Mouse (Mus musculus) common myeloid progenitor, adult 5-6 weeks (primary cell): ENCODE measurements around the gene Zfp64. TPM values are rescaled to one million over a fixed set of nuclear protein-coding genes. Genes with fewer than 3 reads are reported as not detected.

ENCODE experiments used
- ATAC-seq: replicated peaks from 2 replicates; pipeline ENCODE4 v1.8.0; 2016; ENCODE audit warnings: low read depth, mild to moderate bottlenecking, moderate TSS enrichment, inconsistent platforms; ENCODE audit not compliant: poor library complexity, severe bottlenecking
- total RNA-seq: library from RNA; stranded (forward); fragments of 200-1000, 187-1606 nt; gene quantifications from 2 replicates; pipeline ENCODE4 v1.2.3, GENCODE M21; 2017

Gene Zfp64
- total RNA-seq, 1 experiment from 2014 or later, result 26.5 TPM

DNA sequence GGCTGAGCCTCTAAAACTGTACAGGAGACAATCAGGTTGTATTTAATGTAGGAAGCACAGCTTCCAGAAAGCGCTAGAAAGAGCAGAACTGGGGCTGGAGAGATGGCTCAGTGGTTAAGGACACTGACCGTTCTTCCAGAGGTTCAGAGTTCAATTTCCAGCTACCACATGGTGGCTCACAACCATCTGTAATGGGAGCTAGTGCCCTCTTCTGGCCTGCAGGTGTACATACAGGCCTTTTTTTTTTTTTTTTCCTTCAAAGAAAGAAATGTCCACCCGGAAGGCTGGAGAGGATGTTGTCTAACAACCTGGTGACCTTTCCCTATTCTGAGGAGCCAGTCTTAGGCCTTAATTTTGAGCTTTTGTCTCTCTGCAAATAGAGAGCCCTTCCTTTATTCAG, 50.5 kb downstream of the Zfp64 start:
- ATAC-seq, result no peak

DNA sequence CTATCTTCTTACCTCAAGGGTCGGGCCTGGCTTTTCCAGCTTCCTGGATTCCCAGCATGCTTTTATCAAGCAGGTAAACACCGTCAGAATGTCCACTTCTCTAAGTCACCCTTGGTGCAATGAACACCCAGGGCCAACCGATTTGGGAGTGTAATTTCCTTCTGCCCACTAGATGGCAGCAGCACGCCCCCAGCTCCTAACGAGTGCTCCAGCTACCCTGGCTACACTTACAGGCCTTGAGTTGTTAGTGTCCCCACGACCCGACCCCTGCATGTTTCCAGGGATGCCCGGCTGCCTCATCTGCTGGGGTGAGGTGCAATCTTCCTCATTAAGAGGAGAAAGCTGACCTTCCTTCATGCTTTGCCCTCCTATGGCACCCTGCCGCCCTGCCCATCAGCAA, 51.2 kb downstream of the Zfp64 start:
- ATAC-seq, result peak; percentile 87

DNA sequence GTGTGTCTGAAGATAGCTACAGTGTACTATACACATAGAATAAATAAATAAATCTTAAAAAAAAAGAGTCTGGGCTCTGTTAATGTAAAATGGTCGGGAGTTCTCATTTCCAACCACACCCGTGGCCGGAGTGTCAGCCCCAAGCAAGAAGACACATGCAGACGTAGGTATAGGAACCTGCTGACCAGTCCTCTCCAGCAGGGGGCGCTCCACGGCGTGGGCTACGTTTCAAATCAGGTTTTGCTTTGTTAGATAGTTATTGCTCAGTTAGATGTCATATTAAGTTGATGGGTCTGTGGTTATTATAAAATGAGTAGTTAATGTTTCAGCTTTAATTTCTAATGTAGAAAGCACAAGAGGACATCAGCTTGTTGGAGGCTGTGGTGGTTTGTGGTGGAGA, 52.8 kb downstream of the Zfp64 start:
- ATAC-seq, result peak; percentile 54; the same call in 1 of the 2 replicates

DNA sequence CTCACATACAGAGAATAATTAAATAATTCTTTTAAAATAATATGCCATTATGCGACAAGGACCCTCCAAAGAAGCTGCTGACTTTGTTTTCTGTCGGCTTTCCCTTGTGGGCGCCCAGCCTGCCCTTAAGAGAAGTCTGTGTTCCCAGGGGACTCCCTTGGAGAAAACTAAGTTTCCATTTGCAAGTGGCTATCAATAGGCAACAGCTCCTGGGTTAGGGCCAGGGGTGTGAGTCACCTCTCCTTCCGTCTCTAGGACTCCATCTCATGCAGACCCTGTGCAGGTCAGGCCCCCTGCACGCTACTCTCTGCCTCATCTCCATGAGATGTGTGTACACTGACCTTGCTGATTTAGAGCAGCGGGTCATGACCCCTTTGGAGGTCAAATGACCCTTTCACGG, 57.5 kb downstream of the Zfp64 start:
- no peak for ATAC-seq

DNA sequence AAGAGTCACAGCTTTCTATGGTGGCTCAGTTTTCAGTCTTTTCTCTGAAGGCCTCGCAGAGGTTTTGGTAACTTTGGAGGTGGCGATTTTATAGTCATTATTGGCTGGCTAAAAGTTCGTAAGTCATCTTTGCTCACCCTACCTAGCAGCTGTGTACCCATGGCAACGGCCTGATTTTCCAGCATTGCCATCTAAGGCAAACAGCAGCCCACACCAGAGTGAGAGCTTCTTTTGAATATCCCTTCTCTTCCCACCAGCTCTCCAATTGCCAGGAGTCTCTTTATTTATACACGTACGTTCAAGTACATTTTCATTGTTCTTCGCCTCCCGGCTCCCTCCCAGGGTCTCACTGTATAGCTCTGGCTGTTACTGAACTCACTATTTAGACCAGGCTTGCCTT, 59.9 kb downstream of the Zfp64 start:
- no peak for ATAC-seq

DNA sequence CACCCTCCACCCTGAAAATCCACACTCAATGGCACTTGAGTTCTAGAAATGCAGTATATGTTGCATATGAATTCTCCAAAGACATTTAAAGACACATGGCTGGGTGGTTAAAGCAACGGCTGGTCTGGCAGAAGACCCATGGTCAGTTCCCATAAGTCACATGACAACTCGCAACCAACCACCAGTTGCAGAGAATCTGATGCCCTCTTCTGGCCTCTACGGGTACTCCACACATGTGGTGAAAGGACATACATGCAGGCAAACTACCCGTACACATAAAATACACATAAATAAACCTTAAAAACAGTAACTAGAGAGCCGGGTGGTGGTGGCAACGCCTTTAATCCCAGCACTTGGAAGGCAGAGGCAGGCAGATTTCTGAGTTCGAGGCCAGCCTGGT, 60.6 kb downstream of the Zfp64 start:
- ATAC-seq, result no peak

DNA sequence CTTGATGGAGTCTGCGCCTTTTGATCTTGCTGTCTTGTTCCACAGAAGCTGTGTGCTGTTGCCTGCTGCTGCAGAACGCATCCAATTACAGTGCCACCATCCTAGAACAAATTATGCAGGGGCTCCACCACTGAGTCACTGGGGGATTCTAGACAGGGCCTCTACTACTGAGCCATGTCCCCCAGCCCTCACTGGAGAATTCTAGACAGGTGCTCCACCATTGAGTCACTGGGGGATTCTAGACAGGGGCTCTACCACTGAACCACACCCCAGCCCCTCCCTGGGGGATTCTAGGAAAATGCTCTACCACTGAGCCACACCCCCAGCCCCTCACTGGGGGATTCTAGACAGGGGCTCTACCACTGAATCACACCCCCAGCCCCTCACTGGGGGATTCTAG, 63.3 kb downstream of the Zfp64 start:
- ATAC-seq, result no peak

DNA sequence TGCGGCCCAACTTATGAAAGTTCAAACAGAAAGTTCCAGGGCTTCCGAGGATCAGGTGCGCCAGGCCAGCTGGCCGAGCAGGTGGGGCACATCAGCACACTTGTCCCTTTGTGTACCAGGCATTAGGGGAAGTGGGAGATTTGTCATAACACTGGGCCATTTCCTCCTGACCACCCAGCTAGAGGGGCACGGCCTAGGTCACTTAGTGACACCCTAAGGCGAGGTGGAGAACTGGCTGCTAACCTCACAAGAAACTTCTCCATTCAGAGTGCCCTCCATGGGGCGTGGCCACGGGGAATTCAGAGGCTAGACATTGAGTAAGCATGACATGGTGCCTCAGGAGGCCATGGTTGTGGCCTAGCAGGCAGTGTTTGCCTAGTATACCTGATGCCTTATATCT, 70.7 kb downstream of the Zfp64 start:
- peak; percentile 78 for ATAC-seq

DNA sequence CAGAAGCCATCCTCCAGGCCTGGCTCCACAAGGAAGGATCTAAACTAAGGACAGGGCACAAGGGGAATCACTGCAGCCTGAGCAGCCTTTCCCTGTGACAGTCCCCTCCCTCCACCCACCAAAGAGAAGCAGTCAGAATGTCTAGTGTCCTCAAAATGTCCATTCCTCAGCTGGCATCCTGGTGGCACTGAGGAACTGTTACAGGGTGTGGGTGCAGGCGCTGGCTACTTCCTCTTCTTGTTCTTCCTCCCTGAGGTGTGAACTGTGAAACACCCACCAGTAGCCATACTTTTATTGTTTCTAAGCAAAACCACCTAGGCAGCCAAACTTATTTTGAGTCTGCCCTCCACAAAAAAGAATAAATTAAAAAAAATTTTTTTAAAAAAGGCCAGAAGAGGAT, 72.4 kb downstream of the Zfp64 start:
- ATAC-seq, result peak; percentile 64

DNA sequence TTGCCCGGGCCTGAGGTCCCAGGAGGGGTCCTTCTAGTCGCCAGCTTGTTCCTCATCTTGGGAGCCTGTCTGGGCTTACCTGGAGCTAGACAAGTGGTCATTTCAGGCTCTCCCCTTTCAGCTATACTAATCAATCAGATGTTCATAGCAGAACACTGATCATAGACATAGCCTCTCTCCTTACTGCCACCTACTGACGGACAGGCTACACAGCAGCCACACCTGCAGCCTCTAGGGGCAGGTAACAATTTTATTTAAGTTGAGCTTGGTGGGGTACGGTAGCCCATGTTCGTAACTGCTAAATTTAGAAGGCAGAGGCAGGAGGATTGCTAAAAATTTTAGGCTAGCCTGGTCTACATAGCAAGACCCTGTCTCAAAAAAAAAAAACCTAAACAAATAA, 73.5 kb downstream of the Zfp64 start:
- 0 out of 2 replicates have a peak, but pooled peaks have one; percentile 30 for ATAC-seq

DNA sequence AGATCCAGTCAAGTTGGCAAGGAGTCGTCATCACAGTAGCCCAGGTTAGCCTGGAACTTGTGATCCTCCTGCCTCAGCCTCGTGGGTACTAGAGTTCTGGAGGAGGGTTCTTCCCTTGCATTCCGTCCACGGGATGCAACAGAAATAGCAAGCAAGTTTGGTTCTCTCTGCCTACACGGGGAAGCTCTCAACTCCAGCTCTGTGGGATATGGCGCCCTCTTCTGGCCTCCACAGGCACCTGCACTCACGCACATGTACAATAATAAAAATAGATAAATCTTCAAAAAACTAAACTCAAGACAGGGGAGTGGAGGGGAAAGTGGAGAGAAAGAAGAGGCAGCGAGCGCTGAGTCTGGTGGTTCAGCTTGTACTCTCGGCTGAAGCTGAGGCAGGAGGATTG, 75.8 kb downstream of the Zfp64 start:
- ATAC-seq, result no peak

DNA sequence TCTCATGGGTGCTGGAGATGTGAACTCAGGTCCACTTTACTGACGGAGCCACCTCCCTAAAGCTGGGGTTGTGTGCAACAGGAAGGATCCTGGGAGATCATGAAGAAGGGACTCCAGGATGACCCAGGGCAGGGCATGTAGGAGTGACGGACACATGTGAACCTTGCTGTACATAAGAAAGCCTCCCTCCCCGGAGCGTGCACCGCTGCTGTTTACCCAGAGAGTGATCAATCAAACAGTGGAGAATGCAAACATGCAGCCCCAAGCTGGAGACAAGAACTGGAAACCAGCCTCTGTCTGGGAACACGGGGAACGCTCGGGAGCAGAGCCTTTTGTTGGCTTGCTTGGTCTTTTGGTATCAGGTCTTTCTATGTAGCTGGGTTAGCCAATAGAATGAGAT, 76.7 kb downstream of the Zfp64 start:
- ATAC-seq, result no peak

DNA sequence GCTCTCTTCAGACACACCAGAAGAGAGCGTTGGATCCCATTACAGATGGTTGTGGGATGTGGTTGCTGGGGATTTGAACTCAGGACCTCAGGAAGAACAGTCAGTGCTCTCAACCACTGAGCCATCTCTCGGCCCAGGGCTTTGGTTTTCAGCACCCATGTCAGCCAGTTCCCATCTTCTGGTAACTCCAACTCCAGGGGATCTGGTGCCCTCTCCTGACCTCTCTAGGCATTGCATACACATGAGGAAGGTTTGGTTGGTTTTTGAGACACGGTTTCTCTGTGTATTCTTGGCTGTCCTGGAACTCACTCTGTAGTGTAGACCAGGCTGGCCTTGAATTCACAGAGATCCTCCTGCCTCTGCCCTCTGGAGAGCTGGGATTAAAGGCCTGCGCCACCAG, 77.2 kb downstream of the Zfp64 start:
- peak; percentile 55; the same call in 1 of the 2 replicates for ATAC-seq

DNA sequence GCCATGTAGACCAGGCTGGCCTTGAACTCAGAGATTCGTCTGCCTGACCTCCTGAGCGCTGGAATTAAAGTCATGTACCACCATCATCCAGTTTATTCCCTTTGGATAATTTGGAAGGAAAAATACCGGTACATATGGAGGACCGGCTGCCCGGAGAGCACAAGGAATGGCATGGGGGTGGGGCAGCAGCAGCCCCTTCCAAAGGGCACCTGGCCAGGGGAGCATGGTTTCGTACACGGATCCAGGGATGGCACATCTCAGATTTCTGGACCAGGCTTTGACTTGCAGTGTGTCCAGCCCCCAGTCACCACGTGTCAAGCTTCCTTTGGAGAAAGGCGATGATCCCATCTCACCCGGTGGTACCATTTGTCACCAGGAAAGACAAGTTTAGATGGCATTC, 78.8 kb downstream of the Zfp64 start:
- ATAC-seq, result no peak

DNA sequence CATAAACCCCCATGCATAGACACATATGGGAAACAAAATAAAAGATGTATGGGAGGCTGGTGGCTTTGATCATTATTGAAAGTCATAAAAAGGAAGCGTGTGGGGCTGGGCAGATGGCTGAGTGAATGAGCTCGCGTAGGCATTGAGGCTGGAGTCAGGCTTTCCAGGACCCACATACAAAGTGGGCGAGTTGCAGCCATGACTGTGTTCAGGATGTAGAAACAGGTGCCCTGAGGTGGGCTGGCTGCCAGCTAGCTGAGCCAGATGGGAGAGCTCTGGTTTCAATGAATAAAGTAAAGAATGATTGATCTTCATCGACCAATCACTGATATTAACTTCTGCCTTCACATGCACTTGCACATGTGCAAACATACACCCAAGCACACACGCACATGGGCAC, 80.9 kb downstream of the Zfp64 start:
- ATAC-seq, result no peak

DNA sequence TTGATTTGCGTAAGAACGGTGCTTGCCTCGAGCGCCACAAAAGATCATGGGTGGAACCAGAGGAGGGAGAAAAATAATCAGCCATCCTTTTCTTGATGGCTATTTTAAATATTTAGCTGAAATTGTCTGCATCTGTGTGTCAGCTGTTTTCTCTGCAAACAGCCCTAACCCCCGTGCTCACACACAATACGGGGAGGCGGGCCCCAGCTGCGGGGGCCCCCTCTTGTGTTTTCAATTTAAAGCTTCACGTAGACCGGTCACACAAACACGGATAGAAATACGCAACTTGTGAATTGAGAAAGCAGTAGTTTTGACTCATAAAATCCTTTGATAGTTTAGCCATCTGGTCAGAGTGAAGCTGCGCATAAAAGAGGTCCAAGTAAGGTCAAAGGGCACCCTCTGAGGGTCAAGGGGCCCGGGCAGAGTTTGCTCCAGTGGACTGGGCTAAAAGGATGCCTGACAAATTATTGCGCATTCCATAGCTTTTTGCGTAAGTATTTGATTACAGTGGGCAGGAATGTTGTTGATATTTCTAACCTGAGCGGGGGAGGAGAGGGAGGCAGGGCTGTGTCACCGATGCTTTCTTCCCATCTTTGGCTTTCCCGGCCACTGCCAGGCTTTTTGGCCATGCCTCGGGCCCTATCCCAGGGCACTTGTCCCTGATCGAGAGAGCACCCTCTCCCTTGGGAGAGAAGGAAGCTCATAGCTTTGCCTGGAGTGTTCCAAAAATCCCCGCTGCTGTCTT, 83.4 kb downstream of the Zfp64 start:
- no peak for ATAC-seq

DNA sequence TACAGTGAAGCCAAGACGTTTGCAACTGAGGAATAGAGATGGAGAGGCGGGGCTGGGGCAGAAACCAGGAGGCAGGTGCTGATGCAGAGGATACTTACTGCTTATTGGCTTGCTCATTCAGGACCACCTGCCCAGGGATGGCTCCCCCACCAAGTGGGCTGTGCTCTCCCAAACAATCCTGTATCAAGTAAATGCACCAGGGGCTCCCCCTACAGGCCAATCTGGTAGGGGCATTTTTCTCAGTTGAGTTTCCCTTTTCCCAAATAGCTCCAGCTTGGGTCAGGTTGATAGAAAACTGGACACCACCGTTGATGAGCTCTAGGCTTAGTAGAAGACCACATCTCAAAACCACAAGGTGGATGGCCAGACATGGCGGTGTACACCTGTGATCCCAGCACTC, 84.9 kb downstream of the Zfp64 start:
- ATAC-seq, result no peak

DNA sequence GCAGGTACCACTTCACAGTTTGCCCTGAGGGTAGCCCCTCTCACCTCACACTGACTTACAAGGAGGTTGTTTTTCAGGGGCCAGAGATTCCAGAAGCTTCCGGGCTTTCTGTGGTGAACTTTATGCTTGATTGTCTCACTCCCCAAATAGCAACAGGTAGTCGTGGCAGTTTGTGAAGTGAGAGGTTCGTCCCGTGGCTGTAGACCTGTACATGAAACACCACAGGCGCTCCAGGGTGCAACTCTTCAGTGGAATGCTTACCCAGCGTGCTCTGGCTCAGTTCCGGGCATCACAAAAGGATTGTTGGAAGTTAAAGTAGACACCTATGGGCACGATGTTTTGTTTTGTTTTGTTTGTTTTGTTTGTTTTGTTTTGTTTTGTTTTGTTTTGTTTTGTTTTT, 88.4 kb downstream of the Zfp64 start:
- ATAC-seq, result no peak

DNA sequence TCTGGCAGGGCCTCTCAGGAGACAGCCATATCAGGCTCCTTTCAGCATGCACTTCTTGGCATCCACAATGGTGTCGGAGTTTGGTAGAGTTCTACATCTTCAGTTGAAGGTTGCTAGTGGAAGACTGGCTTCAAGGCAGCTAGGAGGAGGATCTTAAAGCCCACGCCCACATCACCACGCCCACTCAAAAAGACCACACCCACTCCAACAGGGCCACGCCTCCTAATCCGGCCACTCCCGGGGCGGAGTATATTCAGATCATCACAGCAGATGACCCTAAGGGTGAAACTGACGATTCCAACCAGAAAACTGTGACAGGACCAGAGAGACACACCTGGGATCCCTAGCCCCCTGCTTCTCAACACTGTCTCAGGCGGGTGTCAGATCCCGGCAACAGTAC, 89.0 kb downstream of the Zfp64 start:
- no peak for ATAC-seq

DNA sequence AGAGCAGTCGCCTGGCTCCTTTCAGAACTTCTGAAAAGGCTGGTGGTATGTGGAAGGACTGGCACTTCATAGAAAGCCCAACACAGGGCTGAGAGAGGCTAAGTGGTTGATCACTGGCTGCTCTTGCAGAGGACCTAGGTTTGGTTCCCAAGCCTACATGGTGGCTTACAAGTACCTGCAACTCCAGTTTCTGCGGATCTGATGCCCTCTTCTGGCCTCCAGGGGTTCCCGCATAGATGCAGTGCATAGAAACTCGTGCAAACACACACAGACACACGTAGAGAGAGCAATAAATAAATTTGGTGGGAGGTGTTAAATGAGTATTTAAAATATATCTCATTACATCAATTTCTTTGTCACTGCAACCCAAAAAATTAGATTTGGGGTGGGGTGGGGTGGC, 90.5 kb downstream of the Zfp64 start:
- no peak for ATAC-seq

DNA sequence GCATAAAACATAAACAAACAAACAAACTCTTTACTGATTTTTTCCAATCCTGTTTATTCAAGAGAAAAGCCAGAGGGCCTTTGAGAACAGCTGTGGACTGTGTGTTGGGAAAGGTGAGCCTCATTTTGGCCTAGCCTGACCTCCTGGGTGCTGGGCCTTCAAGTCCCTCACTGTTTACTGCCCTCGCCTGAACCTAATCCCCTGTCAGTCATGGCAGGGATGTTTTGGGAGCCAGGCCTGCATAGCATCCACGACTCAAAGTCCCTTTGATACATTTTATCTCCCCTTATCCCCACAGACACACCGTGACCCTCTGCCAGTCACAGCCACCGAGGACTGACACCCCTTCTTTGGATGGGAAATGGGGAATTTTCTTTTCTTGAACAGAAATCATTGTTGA, 92.7 kb downstream of the Zfp64 start:
- no peak for ATAC-seq

DNA sequence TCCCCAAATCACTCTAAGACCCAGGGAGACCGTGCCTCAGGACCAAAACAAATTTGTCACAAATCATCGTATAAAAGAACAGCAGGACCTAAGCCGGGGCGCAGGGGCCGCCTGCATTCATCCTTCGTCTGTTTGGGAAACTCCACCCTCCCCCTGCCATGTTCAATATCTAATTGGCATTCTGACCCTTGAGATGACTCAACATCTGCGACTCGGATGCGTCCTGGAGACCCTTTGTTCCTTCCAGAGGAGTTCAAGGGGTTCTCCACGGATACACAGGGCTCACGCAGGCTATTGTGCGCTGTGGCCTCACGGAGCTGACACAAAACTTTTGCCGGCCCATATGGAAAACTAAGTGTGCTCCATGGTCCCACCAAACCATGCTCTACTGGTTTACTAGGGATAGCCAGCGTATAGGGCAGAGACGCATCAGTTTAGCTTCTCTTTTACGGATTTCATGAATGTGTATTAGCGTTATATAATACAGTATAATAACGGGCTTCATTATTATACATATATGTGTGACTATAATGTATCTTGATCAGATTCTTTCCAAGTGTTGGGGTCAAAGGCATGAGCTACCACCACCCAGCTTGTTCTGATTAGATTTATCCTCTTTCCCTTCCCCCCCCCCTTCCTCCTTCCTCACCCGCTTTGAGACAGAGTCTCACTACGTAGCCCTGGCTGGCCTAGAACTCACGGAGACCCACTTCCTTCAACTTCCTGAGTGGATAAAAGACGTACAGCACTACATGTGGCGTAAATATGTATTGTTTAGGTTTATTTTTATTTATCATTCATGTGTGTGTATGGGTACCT, 94.3 kb downstream of the Zfp64 start:
- ATAC-seq, result no peak
